Mouse (Mus musculus) layer of hippocampus, adult 2 months (tissue): ENCODE measurements around the gene Upf1. TPM values are rescaled to one million over a fixed set of nuclear protein-coding genes. Genes with fewer than 3 reads are reported as not detected.

Experiments
- DNase-seq, 2 experiments: peaks; one replicate each; pipeline ENCODE4 v3.0.0; 2022; ENCODE audit warnings: low spot score in 2 of 2
- H3K27ac ChIP-seq: fragments of 200-600 bp; 2 replicates; pipeline ENCODE4 v1.8.1; 2022
- H3K4me3 ChIP-seq: fragments of 200-600 bp; 2 replicates; pipeline ENCODE4 v1.8.1; 2022; ENCODE audit warnings: mild to moderate bottlenecking
- CTCF ChIP-seq: fragments of 200-600 bp; conservative IDR thresholded peaks from 2 replicates; pipeline ENCODE4 v1.8.1; 2022; ENCODE audit warnings: antibody characterized with exemption, mild to moderate bottlenecking, moderate library complexity
- total RNA-seq, 2 experiments: library from RNA; stranded (reverse); gene quantifications; 2 replicates each; pipeline ENCODE4 v1.2.3; 2021

Gene Upf1
- total RNA-seq, 2 experiments from 2014 or later: 67.7 to 68.7 TPM

GRCm38 (mm10) chr8:70302358-70302890, 50.7 kb downstream of the Upf1 start, which contains the start of the genes Ddx49 and Cope:
Ddx49 (minus strand) TSS chr8:70302489.
Cope (plus strand) TSS chr8:70302518.
- DNase-seq: peak; percentile 95 to 96
- Histone ChIP-seq H3K27ac (peak within 1 kb of the TSS; percentile 93), H3K4me3 (peak within 1 kb of the TSS; percentile 81)
- TF ChIP-seq CTCF: no peak

DNA sequence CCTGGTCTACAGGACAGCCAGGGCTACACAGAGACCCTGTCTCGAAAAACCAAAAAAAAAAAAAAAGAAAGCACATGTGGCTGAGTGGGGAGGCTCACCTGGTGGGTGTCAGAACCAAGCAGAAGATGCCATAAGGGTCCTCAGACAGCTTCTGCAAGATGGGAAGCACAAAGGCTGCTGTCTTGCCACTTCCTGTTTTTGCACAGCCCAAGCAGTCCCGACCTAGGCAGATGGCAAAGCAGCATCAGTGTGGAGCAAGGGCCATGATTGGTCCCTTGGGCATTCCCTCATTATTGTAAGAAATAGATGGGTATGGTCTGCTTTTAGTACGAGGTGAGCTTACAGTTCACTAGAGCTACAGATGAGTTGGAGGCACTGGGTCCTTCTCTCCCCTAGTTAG, 52.2 kb downstream of the Upf1 start:
- Histone ChIP-seq H3K27ac (no peak overlapping the region), H3K4me3 (no peak overlapping the region)
- no peak for DNase-seq
- no peak for TF ChIP-seq CTCF

DNA sequence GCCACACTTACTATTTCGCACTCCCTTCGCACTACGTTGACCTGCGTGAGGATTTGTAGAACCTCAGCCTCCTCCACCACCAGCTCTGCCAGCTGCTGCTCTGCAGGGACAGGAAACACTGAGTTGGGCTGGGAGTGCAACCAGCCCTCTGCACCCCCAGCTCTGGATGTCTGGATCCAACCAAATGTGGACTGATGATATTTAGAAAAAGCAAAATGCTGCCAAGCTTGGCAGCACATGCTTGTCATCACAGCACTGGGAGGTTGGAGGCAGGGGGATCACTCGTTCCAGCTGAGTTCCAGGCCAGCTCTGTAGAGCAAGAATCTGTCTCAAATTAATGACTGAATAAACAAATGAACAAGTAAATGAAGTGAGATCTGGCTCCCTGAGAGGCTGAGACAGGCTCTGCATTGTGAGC, 59.1 kb downstream of the Upf1 start:
- TF ChIP-seq CTCF: no peak
- Histone ChIP-seq H3K4me3 (no peak overlapping the region), H3K27ac (peak overlapping the region; percentile 86)
- DNase-seq: peak; percentile 51 to 67

DNA sequence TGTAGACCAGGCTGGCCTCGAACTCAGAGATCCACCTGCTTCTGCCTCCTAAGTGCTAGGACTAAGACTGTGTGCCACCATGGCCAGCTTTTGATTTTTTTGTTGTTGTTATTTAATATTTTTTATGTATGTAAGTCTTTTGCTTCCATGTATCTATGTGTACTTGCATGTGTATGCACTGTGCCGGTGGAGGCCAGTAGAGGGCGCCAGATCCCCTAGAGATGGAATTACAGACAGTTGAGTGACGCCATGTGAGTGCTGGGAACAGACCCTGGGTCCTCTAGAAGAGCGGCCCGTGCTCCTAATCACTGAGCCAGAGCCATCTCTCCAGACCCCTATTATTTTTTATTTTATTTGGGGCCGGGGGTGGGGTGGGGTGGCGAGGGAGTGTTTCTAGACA, 66.3 kb downstream of the Upf1 start:
- DNase-seq: no peak
- TF ChIP-seq CTCF: peak; percentile 63
- Histone ChIP-seq H3K27ac (no peak overlapping the region), H3K4me3 (no peak overlapping the region)

- TF ChIP-seq CTCF: no peak
- H3K27ac ChIP-seq: no peak overlapping the region
- H3K4me3 ChIP-seq: no peak overlapping the region
- DNase-seq: no peak
These were observed 67.8 kb downstream of the Upf1 start for GRCm38 (mm10) chr8:70285304-70285703.

DNA sequence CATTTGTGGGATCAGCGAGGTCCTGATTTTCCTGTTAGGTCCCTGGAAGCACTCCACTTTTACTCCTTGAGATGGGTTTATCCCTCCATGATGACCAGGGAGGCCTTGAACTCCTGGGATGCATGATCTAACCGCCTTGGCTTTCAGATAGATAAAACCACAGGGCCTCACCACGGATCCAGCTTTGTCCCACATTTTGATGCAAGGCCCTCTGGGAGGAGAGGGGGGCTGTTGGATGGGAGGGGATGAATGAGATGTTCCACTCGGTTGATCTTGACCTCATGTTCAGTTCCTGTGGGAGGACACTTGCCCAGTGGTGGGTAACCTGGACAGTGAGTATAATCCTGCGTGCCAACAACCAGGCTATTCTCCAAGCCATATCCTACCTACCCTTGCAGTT, 68.7 kb downstream of the Upf1 start:
- Histone ChIP-seq H3K27ac (no peak overlapping the region), H3K4me3 (no peak overlapping the region)
- DNase-seq: no peak
- TF ChIP-seq CTCF: no peak

GRCm38 (mm10) chr8:70283136-70284077, 69.7 kb downstream of the Upf1 start:
- Histone ChIP-seq H3K4me3 (peak overlapping the region; percentile 81), H3K27ac (peak overlapping the region; percentile 90)
- TF ChIP-seq CTCF: no peak
- no peak for DNase-seq

DNA sequence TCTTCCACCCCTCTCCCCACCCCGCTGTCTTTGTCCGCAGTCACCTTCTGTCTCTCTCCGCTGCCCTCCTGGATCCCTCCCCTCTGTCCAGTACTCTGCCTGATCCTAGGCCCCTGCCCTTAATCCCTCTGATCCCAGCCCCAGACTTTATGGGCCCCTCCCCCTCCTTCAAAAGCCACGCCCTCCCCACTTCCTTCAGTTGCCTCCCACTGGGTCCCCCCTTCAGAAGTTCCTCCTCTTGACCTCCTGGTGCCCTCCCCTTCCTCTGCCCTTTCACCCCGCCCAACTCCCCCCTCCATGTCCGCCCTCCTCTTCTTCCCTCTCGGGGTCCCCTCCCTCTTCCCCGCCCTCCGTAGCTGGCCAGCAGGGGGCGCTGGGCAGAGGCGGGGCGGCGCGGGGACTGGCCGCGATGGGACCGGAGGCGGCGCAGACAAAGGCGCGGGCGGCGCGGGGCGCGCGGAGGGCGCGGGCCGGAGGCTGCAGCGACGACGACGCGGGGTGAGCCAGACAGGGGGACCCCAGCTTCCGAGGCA, 70.4 kb downstream of the Upf1 start, which contains the start of gene Homer3:
Gene Homer3, plus strand, starts transcription at position 225 of the 533 bp plus-strand sequence.
- TF ChIP-seq CTCF: peak; percentile 82
- H3K27ac ChIP-seq: peak within 1 kb of the TSS; percentile 90
- H3K4me3 ChIP-seq: peak within 1 kb of the TSS; percentile 81
- peak; percentile 78 to 84 for DNase-seq

Other genes starting within 250 kb of the Upf1 start
- 100 to 1,000 TPM; 146 to 158 TPM for gene Ncan, start 232.4 kb downstream of the Upf1 start, total RNA-seq
- gene Nr2c2ap, start 221.9 kb downstream of the Upf1 start, total RNA-seq: 10 to 100 TPM; 29.2 to 32.8 TPM
- 10 to 100 TPM; 14.2 to 15.7 TPM for gene Rfxank, start 214.1 kb downstream of the Upf1 start, total RNA-seq
- 10 to 100 TPM; 50.2 to 50.8 TPM for gene Borcs8, start 213.8 kb downstream of the Upf1 start, total RNA-seq
- gene Mef2b, start 213.6 kb downstream of the Upf1 start, total RNA-seq: under 1 TPM; 0.37 to 0.41 TPM
- gene Tmem161a, start 180.9 kb downstream of the Upf1 start, total RNA-seq: 10 to 100 TPM; 46.4 to 59.0 TPM
- gene Slc25a42, start 141.0 kb downstream of the Upf1 start, total RNA-seq: 10 to 100 TPM; 43.9 to 44.0 TPM
- gene Sugp2, start 119.1 kb downstream of the Upf1 start, total RNA-seq: 100 to 1,000 TPM; 130 to 131 TPM
- 10 to 100 TPM; 45.6 to 47.1 TPM for gene Armc6, start 118.8 kb downstream of the Upf1 start, total RNA-seq
- 10 to 100 TPM; 87.7 to 90.5 TPM for gene Homer3, start 70.5 kb downstream of the Upf1 start, total RNA-seq
- 10 to 100 TPM; 45.5 to 52.1 TPM for gene Ddx49, start 50.8 kb downstream of the Upf1 start, total RNA-seq
- 100 to 1,000 TPM; 139 to 157 TPM for gene Cope, start 50.8 kb downstream of the Upf1 start, total RNA-seq
- gene Cers1, start 37.5 kb downstream of the Upf1 start, total RNA-seq: 100 to 1,000 TPM; 110 to 113 TPM
- gene Gdf1, start 23.5 kb downstream of the Upf1 start, total RNA-seq: 10 to 100 TPM; 12.1 to 14.4 TPM
- gene Comp, start 20.3 kb upstream of the Upf1 start, total RNA-seq: under 1 TPM; 0.29 to 0.56 TPM
- gene Crtc1, start 86.3 kb upstream of the Upf1 start, total RNA-seq: 100 to 1,000 TPM; 191 to 208 TPM
- gene Klhl26, start 123.7 kb upstream of the Upf1 start, total RNA-seq: 10 to 100 TPM; 56.8 to 60.2 TPM
- 100 to 1,000 TPM; 321 to 339 TPM for gene Tmem59l, start 134.1 kb upstream of the Upf1 start, total RNA-seq
- 10 to 100 TPM; 44.5 to 47.1 TPM for gene Crlf1, start 139.9 kb upstream of the Upf1 start, total RNA-seq
- gene Rex1bd, start 153.5 kb upstream of the Upf1 start, total RNA-seq: 10 to 100 TPM; 93.9 to 98.1 TPM
- gene Uba52, start 157.5 kb upstream of the Upf1 start, total RNA-seq: 1,000 to 10,000 TPM in 1 of 2 experiments, 100 to 1,000 TPM in 1; 970 to 1,000 TPM
- gene Fkbp8, start 174.4 kb upstream of the Upf1 start, total RNA-seq: 100 to 1,000 TPM; 447 to 453 TPM
- 10 to 100 TPM; 37.2 to 40.7 TPM for gene Kxd1, start 174.7 kb upstream of the Upf1 start, total RNA-seq
- 10 to 100 TPM; 20.5 to 24.4 TPM for gene Ell, start 186.2 kb upstream of the Upf1 start, total RNA-seq
- gene Isyna1, start 241.1 kb upstream of the Upf1 start, total RNA-seq: 10 to 100 TPM; 41.4 to 46.4 TPM